Mouse (Mus musculus) kidney, postnatal 25 days (tissue): ENCODE measurements around the gene Gm34653.
A peak's percentile ranks its signal among the peaks of the same experiment; 100 is the strongest.
"Not testable (repeated sequence)": the region's sequence is repeated elsewhere in the genome, so short reads cannot be mapped to it uniquely, and the experiment has no call there.

ENCODE experiments used
- DNase-seq, 2 experiments: peaks; one replicate each; pipeline ENCODE4 v3.0.0; 2021; ENCODE audit warnings: mixed read lengths in 2 of 2

Gm34653 gene

DNA sequence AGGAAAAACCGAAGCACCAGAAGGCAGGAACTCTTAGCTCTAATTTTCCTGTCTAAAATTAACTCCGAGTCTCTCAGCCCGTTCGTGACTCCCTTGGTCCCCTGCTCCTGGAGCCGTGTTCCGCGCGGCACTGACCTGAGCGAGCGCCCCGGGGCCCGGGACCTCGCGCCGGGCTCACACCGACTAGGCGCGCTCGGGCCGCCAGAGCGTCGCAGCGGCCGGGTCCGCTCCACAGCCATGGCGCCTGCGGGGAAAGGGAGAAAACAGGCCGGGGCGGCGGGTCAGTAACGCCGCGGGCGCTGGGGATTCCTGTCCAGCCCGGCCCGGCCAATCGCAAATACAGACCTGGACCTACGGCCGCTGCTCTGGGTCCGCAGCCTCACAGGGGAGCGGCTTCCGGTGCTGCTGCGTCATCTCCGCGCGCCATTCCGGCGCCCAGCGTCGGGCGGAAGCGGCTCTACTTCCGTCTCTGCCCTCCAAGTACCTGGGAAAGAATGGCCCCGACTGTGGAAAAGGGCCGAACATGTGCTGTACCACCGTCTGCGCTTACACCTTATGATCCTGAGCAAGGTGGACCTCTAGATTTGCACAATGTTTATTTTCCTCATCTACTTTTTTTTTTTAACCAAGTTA lies 6.9 kb upstream of the Gm34653 start, which contains the start of gene Fbxw2:
Fbxw2 (minus strand) TSS at position 485 of the 633 bp plus-strand sequence.
- DNase-seq: peak; percentile 92 to 97

GRCm38 (mm10) chr2:34826460-34827231 lies 6.2 kb upstream of the Gm34653 start:
- DNase-seq: no peak

DNA sequence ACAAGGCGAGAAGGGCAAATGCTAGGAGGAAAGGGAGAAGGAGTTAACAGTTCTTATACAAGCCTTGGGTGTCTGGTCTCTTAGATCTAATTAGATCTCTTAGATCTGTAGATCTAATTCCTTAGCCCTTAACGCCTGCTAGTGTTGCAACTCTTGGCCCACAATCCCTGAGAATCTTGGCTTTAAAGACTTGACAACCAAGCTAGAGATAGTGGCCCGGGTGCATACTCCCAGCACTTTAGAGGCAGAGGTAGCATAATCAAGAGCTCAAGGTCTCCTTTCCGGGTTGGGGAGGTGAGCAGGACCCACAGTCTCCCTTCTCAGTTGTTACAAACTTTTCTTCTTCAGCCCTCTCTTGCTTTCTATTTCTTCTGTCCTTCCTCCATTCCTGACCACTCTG lies 5.2 kb upstream of the Gm34653 start:
- DNase-seq: no peak

- DNase-seq: no peak
These were observed 4.8 kb upstream of the Gm34653 start for GRCm38 (mm10) chr2:34828026-34828425.

DNA sequence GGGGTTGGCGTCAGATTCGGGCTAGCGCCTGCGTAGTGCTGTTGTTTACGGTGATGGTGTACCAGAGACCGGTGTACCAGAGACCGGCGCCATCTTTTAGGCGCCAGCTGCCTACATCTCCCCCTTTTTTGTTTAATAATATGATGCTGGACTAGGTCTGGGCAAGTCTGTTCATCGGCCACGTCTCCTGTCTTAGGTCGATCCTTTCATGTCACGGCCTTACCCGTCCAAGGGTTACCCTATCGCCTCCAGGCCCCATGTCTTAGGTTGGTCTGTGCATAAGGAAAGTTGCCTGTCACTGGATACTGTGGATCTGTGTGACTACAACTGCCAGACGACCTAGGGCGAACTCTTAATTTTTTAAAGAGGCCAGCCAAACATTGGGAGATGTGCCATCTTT lies 2.7 kb upstream of the Gm34653 start:
- DNase-seq: not testable (repeated sequence)

DNA sequence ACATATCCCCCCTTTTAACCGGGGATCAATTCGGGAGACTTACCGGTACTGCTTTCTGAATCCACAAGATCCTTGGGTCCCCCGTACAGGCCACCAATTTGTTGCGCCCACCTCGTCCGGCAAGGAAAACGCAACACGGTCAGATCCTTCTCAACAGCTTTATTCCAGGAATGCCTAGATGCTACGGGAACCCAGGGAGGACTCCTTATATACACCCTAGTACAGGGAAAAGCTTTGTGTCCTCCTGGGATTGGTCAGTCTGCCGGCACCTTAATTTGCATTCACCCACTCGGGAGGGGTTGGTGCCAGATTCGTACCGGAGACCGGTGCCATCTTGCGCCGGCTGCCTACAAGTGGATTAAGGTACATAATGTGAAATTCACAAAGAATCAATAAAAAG lies 817 bp downstream of the Gm34653 start:
- no peak for DNase-seq

DNA sequence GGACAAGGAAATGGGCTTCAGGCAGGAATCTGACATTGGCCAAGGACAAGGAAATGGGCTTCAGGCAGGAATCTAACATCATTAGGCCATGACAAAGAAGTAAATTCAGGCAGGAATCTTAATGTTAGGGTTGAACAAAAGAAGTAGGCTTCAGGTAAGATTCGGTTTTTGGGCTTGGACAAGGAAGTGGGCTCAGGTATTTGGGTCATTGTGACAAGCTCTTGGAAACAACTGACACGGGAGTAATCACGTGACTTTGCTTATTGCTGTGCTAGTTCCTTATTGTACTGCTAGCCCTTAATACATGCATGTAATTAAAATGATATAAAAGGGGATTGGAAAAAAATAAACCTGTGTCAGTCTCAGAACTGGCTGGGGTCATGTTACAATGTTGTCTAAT lies 2.9 kb downstream of the Gm34653 start:
- no peak for DNase-seq

- not testable (repeated sequence) for DNase-seq
These were observed 7.3 kb downstream of the Gm34653 start for GRCm38 (mm10) chr2:34840143-34840542.

DNA sequence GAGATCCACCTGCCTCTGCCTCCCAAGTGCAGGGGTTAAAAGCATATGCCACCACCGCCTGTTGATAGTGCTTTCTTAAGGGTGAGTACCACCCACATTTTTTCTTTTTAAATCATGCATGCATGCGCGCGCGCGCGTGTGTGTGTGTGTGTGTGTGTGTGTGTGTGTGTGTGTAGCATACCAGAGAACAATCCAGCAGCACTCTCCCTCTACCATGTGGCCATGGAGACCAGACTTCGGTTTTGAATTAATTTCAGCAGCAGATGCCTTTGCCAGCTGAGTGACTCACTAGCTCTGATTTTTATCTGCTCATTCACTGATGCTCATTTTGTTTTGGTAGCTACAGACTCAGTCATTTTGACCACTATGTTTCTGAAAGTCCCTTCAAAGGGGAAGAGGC lies 8.9 kb downstream of the Gm34653 start:
- no peak for DNase-seq

DNA sequence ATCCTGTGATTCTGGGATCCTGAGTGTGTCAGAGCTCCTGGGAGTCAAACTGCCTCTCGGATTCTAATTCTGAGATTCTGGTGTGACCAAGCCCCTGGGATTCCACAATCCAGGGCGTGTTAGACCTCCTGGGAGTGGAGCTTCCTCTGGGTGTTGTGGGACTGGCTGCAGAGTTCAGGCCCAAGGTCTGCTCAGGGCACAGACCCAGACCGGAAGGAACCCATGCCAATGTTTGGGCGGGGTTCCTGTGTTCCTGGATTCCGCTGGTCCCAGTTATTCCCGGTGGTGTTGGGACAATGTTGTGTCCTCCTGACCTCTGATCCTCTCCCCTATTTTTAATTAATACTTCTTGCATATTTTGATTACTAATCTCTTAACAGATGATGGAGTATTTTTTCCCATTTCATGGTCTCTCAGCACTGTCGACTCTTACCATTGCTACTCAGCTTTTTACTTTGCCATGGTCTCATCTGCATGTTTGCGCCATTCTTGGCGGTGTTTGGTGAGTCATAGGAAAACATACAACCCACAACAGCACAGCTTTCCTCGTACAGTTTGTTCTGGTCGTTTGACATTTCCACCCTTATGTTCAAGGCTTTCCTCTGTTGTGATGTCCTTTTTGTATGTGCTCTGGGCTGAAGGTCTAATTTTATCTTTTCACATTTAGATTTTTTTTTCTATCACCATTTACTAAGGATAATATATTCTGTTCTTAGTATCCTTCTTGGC lies 10.6 kb downstream of the Gm34653 start:
- DNase-seq: peak; percentile 70 to 87

DNA sequence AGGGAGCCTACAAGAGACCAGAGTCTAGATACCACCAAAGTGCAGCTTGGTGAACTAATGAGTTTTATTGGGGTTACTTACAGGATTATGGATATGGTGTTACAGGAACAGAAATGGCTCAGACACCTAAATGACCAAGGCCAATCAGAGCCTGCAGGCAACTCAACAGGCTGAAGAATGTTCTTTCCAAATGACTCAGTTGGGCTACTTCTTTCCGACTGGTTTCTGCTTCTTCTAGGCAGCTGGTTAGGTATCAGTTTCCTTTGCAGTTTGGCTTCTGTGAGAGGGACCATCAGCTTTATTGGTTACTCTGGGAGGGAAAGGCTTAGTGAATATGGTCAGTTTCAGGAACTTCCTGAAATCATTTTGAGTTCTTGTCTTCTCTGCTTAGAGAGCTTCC lies 14.9 kb downstream of the Gm34653 start:
- no peak for DNase-seq

GRCm38 (mm10) chr2:34855265-34855664 lies 22.5 kb downstream of the Gm34653 start:
- no peak for DNase-seq

GRCm38 (mm10) chr2:34857728-34858127 lies 24.9 kb downstream of the Gm34653 start:
- DNase-seq: no peak

DNA sequence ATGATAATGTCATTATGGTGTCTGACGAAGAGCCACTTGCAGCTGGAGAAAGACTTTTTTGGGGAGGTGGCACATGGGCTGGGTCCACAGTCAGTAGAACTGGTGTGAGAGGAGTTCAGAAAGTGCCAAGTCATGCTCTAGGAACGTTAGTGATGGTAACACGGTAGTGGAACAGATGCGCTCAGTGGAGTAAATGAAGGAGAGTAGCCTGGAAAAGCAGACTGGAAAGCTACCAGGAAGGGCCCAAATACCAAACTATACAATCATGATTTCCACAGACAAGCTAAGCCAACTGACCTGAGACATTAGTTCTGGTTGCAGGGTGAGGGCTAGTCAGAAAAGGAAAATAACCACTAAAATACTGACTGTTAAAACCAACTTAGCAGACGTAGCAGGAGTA lies 36.9 kb downstream of the Gm34653 start:
- no peak for DNase-seq

GRCm38 (mm10) chr2:34870520-34871474 lies 38.0 kb downstream of the Gm34653 start:
- DNase-seq: peak; percentile 96 to 97

GRCm38 (mm10) chr2:34874271-34874670 lies 41.5 kb downstream of the Gm34653 start, which contains the start of gene Cutal:
Gene Cutal (plus strand): TSS chr2:34874396.
- peak; percentile 79 to 92 for DNase-seq

- DNase-seq: peak; percentile 41 to 47
These were observed 42.1 kb downstream of the Gm34653 start, which contains the start of gene Psmd5 for GRCm38 (mm10) chr2:34874816-34875345. Gene Psmd5 (minus strand): TSS chr2:34874968.

DNA sequence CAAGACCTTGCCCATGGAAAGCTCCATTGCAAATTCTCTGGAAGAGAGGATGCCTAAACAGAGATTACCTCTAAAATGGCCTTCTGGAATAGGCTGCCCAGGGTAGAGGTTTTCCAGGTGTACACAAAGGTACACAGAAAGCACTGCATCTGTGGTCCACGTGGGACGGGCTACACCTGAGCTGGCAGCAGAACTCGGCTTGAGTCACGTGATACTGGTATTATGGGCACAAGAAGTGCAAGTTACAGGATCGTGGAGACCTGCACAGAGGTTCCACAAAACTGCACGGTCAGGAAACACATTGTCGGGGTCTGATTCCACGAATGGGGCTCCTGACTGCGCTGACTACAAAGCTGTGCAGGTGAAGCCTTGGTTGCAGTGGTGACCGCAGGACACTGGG lies 47.2 kb downstream of the Gm34653 start:
- DNase-seq: peak; percentile 49 to 81

DNA sequence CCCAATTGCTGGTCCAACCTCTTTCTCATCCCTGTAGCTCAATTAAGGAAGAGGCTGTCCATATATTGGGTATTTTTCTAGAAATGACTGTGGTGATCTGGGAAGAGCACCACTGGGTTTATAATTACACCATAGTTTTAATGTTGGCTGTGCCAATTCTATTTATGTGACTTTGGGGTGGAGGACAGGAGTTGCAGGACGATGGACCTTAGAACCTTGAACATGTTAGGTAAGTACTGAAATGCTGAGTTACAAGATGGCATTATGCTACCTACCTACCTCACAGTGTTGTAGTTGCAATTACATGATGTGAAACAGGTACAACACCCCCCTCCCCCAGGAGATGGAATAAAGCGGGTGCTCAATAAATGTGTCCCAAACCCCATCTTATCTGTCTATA lies 50.0 kb downstream of the Gm34653 start:
- DNase-seq: no peak

DNA sequence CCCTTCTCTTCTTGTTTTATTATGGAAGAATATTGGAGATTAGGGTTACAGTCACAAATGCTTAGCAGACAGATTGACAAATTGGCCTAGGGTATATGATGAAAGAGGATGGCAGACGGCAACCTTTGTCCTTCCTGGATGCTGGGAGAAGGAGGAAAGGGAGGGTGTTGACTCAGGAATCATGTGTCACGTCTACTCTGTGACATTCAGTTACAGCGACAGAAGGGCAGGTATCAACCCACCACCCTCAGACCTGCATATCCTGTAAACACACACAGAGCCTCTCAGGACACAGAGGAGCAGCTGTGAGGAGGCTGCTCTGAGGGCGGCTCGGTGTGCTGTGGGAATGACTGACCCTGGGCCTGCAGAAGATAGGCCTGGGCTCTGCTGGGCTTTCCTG lies 50.4 kb downstream of the Gm34653 start:
- no peak for DNase-seq

DNA sequence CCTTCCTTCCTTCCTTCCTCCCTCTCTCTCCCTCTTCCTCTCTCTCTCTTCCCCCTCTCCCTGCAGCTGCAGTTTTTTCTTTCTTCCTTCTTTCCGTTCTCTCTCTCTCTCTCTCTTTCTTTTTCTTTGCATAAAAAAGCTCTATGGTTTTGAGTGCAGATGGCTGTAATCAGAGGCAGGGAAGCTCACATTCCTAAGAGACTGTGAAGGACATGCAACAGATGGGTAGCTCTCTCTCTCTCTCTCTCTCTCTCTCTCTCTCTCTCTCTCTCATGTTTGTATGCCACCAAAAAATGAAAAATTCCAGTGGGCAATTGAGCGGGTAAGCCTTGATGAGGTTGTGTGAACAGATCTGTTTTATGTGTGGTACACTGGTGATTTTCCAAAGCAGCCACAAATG lies 51.4 kb downstream of the Gm34653 start:
- no peak for DNase-seq
